Mouse (Mus musculus): ENCODE measurements around the gene Mipep. TPM values are rescaled to one million over a fixed set of nuclear protein-coding genes. Genes with fewer than 3 reads are reported as not detected.

Mipep gene
- polyA plus RNA-seq, 1 experiment = 5.9 TPM

DNA sequence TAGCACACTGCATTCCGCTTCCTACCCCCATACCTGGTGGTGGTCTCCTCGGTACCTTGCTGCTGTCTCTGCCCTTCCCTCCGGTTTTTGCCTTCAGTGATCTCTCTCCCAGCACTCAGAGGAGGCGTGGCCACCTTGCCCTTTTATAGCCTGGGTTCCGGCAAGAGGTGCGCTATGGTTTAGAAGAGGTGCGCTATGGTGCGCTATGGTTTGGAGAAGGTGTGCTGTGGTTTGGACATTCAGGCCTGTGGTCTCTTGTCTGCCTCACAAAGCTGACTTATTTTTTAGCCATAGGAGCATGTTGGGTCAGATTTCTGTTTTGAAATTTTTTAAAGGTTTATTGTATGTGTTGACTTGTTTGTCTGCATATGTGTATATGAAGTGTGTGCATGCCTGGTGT, 25.5 kb downstream of the Mipep start:
- Histone ChIP-seq H3K9me3 (no peaks in the 10 kb centered on the region), H3K4me1 (peaks cover 4% of the 10 kb centered on the region), H3K27me3 (replicated peaks) (no peaks in the 10 kb centered on the region), H3K4me3 (replicated peaks) (no peak overlapping the region), H3K36me3 (replicated peaks; ENCODE audit: low read length) (peaks cover 51% of the 10 kb centered on the region)
- TF ChIP-seq FLI1 (IDR thresholded peaks at IDR 0.05; ENCODE audit: low read length) = no peak
- no peak for TF ChIP-seq GATA1 (IDR thresholded peaks at IDR 0.05; ENCODE audit: borderline replicate concordance, low read length)

DNA sequence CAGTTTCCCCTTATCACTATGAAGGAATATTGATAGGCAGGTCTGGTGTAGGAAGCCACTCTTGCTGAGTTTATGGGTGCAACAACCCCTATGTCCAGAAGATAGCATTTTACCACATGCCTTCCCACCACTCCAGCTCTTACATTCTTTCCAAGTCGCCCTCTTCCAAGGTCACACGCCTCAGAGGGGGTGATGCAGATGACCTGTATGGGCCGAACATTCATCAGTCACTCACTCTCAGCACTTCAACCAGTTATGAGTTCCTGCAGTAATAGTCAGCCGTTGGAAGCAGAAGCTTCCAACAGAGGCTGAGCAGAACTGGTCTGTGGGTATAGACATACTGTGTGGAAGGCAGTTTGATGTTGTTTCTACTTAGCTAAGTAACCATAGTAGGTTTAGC, 27.2 kb downstream of the Mipep start:
- TF ChIP-seq GATA1 (IDR thresholded peaks at IDR 0.05; ENCODE audit: borderline replicate concordance, low read length) = no peak
- TF ChIP-seq FLI1 (IDR thresholded peaks at IDR 0.05; ENCODE audit: low read length) = no peak
- Histone ChIP-seq H3K4me3 (replicated peaks) (no peak overlapping the region), H3K9me3 (no peaks in the 10 kb centered on the region), H3K27me3 (replicated peaks) (no peaks in the 10 kb centered on the region), H3K4me1 (peaks cover 4% of the 10 kb centered on the region; the same call in 1 of the 2 replicates), H3K36me3 (replicated peaks; ENCODE audit: low read length) (peaks cover 52% of the 10 kb centered on the region)

DNA sequence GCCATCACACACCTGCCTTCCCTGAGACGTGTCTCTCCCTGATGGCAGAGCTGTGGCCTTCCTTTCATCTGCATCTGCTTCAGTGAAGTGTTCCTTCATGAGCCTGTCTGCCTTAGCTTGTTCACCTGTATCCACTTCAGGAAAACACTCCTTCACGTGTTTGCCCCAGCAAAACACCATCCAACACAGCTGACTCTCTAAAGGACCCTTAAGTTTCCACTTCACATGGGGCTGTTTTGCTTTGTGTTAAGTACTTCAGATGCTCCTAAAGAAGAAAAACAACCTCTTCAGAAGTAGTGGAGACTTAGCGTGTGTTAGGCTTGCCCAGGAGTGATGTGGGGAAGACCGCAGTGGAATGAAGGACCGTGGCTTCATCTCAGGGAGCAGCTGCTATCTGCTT, 30.7 kb downstream of the Mipep start:
- H3K9me3 ChIP-seq = no peaks in the 10 kb centered on the region
- H3K36me3 ChIP-seq (replicated peaks; ENCODE audit: low read length) = peaks cover 58% of the 10 kb centered on the region
- H3K4me1 ChIP-seq = peaks cover 9% of the 10 kb centered on the region; the same call in 1 of the 2 replicates
- no peak for TF ChIP-seq GATA1 (IDR thresholded peaks at IDR 0.05; ENCODE audit: borderline replicate concordance, low read length)
- TF ChIP-seq FLI1 (IDR thresholded peaks at IDR 0.05; ENCODE audit: low read length) = no peak
- no peak overlapping the region for H3K4me3 ChIP-seq (replicated peaks)
- no peaks in the 10 kb centered on the region for H3K27me3 ChIP-seq (replicated peaks)

DNA sequence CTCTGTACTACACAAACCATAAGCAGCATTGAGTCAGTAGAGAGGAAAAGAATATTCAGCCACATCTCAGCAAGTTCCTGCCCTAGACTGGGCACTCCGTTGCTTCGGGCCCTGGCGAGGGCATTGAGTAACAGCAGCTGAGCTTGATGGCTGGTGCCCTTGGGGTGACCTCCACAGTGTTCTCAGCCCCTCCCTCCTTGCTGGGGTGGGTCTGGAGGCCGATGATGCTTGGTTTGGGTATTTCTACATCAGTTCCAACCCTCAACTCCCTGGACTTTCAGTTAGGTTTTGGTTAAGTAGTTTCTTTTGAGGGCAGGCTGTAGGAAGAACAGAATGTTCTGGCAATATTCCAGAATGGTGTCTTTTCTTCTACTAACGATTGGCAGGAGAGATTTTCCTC, 33.7 kb downstream of the Mipep start:
- Histone ChIP-seq H3K27me3 (replicated peaks) (no peaks in the 10 kb centered on the region), H3K9me3 (no peaks in the 10 kb centered on the region), H3K4me3 (replicated peaks) (no peak overlapping the region), H3K36me3 (replicated peaks; ENCODE audit: low read length) (peaks cover 36% of the 10 kb centered on the region), H3K4me1 (peaks cover 9% of the 10 kb centered on the region; the same call in 1 of the 2 replicates)
- TF ChIP-seq FLI1 (IDR thresholded peaks at IDR 0.05; ENCODE audit: low read length) (no peak), GATA1 (IDR thresholded peaks at IDR 0.05; ENCODE audit: borderline replicate concordance, low read length) (no peak)

DNA sequence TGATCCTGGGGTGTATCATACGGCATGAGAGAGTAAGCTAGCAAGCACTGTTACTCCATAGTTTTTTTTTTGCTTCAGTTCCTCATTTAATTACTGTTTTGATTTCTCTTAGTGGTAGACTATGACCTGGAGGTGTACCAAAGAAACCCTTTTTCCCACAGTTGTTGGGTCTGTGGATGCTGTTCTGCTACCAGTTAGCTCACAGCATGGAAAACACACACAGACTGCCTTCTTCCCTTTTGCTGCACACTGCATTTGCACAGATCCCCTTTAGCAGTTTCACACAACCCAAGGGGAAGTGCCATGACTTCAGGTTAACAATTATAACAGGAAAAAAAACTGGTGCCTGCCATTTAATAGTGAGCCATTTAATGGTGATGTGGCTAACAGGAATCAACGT, 45.7 kb downstream of the Mipep start:
- Histone ChIP-seq H3K36me3 (replicated peaks; ENCODE audit: low read length) (peaks cover 61% of the 10 kb centered on the region), H3K9me3 (peaks cover 7% of the 10 kb centered on the region), H3K4me3 (replicated peaks) (no peak overlapping the region), H3K4me1 (no peaks in the 10 kb centered on the region), H3K27me3 (replicated peaks) (no peaks in the 10 kb centered on the region)
- TF ChIP-seq GATA1 (IDR thresholded peaks at IDR 0.05; ENCODE audit: borderline replicate concordance, low read length) (no peak), FLI1 (IDR thresholded peaks at IDR 0.05; ENCODE audit: low read length) (no peak)

DNA sequence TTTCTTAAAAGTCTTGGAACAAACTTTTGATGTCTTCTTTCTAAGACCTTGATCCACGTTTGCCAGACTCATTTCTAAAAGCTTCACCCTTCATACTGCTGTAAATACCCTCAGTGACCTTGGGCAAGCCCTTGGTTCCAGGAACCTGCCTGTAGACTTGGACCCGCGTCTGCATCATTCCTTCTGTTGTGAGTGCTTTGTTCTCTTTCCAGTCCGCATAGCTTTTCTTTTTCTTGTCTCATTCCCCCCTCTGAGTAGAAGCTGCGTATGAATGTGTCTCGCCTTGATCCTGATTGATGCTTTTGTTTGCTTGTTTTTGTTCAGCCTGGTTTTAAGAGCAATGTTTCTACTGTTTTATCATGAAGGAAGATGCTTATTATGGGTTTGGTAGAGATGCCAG, 52.3 kb downstream of the Mipep start:
- Histone ChIP-seq H3K4me3 (replicated peaks) (no peak overlapping the region), H3K9me3 (peaks cover 4% of the 10 kb centered on the region), H3K36me3 (replicated peaks; ENCODE audit: low read length) (peaks cover 36% of the 10 kb centered on the region), H3K4me1 (no peaks in the 10 kb centered on the region), H3K27me3 (replicated peaks) (no peaks in the 10 kb centered on the region)
- no peak for TF ChIP-seq FLI1 (IDR thresholded peaks at IDR 0.05; ENCODE audit: low read length)
- no peak for TF ChIP-seq GATA1 (IDR thresholded peaks at IDR 0.05; ENCODE audit: borderline replicate concordance, low read length)

DNA sequence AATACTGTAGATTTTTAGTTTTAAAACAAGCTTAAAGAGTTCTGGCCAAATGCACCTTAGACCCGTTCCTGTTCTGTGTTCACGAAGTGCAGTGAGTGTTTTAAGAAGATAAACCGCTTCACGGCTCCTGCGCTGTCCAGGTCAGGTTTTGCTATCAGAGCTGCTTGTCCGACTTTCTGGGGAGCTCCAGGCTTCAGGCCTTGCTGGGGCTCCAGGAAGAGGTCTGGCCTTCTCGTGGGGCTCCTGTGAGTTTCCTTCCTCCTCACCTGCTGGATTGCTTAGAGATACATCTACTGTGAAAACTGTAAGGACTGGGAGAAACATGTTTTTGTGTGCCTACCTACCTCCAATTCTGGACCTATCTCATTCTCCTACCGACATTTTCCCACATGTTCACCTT, 55.3 kb downstream of the Mipep start:
- H3K4me1 ChIP-seq = no peaks in the 10 kb centered on the region
- H3K9me3 ChIP-seq = no peaks in the 10 kb centered on the region
- TF ChIP-seq FLI1 (IDR thresholded peaks at IDR 0.05; ENCODE audit: low read length) (no peak), GATA1 (IDR thresholded peaks at IDR 0.05; ENCODE audit: borderline replicate concordance, low read length) (no peak)
- H3K4me3 ChIP-seq (replicated peaks) = no peak overlapping the region
- no peaks in the 10 kb centered on the region for H3K27me3 ChIP-seq (replicated peaks)
- peaks cover 27% of the 10 kb centered on the region for H3K36me3 ChIP-seq (replicated peaks; ENCODE audit: low read length)

DNA sequence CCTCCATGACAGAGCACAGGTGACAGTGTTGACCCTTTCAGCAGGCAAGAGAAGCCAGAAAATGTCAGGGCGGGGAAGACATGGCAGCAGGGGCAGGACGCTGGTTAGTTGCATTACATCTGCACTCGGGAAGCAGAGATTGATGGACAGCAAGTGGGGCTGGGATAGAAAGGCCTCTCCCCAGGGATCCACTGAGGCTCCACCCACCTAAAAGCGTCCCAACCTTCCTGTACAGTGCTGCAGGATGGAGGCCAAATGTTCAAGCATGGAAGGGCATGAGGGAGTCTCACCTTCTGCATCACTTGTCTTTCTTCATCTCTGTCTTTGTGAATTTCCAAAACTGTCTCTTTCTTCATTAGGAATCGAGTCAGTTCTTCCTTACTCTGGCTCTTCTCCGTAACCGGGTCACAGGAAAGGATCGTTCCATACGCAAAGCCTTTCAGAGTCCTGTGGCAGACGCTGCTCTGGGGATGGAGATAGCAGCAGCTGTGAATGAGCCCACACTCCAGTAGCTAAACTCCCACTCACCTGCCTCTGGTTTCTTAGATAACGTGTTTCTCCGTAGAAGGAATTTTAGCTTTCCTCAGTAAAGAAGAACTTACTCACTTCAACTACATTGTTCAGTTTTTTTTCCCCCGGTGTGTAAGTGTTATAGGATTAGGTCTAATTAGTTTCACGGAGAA, 57.7 kb downstream of the Mipep start:
- H3K27me3 ChIP-seq (replicated peaks) = no peaks in the 10 kb centered on the region
- no peak overlapping the region for H3K4me3 ChIP-seq (replicated peaks)
- H3K36me3 ChIP-seq (replicated peaks; ENCODE audit: low read length) = peaks cover 40% of the 10 kb centered on the region
- H3K4me1 ChIP-seq = no peaks in the 10 kb centered on the region
- H3K9me3 ChIP-seq = no peaks in the 10 kb centered on the region
- TF ChIP-seq FLI1 (IDR thresholded peaks at IDR 0.05; ENCODE audit: low read length) = no peak
- no peak for TF ChIP-seq GATA1 (IDR thresholded peaks at IDR 0.05; ENCODE audit: borderline replicate concordance, low read length)

DNA sequence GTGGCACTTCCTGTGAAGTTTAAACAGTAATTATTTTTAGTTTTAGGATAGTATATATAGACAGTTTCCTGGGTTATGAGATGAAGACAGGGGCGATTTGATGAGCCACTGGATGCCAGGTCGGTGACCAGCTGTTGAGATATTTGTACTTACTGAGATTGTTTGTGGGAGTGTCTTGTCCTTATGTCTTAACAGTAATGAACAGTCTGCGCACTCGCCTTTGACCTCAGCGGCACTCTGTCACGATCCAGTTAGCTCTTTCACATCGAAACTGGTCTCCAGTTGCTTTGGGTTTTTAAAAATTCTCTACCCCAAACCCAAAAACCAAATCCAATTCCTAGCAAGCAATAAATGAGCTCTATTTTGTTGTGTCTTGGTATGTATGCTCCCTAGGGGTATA, 59.2 kb downstream of the Mipep start:
- TF ChIP-seq GATA1 (IDR thresholded peaks at IDR 0.05; ENCODE audit: borderline replicate concordance, low read length) (no peak), FLI1 (IDR thresholded peaks at IDR 0.05; ENCODE audit: low read length) (no peak)
- H3K27me3 ChIP-seq (replicated peaks) = no peaks in the 10 kb centered on the region
- H3K9me3 ChIP-seq = no peaks in the 10 kb centered on the region
- H3K4me3 ChIP-seq (replicated peaks) = no peak overlapping the region
- H3K36me3 ChIP-seq (replicated peaks; ENCODE audit: low read length) = peaks cover 42% of the 10 kb centered on the region
- H3K4me1 ChIP-seq = no peaks in the 10 kb centered on the region

DNA sequence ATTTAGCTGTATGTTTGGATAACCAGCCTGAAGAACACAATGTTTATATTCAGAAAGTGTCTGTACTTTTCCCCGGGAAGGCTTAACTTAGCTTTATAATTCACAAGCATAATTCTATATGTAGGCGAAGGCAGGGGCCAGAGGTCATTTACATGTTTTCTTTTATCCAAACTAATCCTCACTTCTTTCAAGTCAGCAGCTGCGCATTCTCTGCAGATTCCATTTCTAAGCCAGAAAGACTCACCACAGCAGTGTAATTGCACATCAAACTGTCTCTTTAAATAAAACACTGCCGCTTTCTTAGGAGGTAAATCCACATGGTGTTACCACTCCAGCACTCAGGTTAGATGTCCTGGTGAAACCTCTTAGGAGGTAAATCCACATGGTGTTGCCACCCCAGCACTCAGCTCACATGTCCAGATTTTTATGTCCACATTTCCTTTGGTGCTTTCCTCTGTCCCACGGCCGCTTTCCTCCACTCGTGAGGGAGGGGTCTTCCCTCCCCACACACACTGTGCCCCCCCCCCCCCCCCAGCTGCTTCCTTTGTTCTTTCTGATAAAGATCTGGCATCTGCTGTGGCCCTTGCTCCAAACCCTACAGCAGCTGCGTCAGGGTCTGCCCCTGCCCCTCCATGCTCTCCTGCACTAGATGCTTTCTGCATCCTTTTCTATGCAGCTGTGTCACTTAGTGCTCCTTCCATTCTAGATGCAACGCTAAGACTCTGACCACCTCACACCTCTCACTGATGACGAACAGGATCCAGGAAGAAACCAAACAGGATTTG, 61.1 kb downstream of the Mipep start:
- H3K4me1 ChIP-seq = no peaks in the 10 kb centered on the region
- TF ChIP-seq GATA1 (IDR thresholded peaks at IDR 0.05; ENCODE audit: borderline replicate concordance, low read length) (no peak), FLI1 (IDR thresholded peaks at IDR 0.05; ENCODE audit: low read length) (no peak)
- H3K9me3 ChIP-seq = 0 out of 2 replicates have a peak, but pooled peaks cover 2% of the 10 kb centered on the region
- no peaks in the 10 kb centered on the region for H3K27me3 ChIP-seq (replicated peaks)
- no peak overlapping the region for H3K4me3 ChIP-seq (replicated peaks)
- H3K36me3 ChIP-seq (replicated peaks; ENCODE audit: low read length) = peaks cover 59% of the 10 kb centered on the region
